Mouse (Mus musculus): ENCODE data around the gene Sez6l2. TPM values are rescaled to one million over a fixed set of nuclear protein-coding genes. Genes with fewer than 3 reads are reported as not detected.

Sez6l2 gene
- polyA plus RNA-seq, 1 experiment, result not detected

- 1% methylated on average over 10 of the region's 10 CpGs for WGBS
These were observed 65.7 kb downstream of the Sez6l2 start for GRCm38 (mm10) chr7:127016081-127016480.

DNA sequence TGATC, 65.9 kb downstream of the Sez6l2 start, which contains the start of gene Pagr1b:
Gene Pagr1b, minus strand, starts transcription at position 4 of the 5 bp plus-strand sequence.
- peak within 1 kb of the TSS; percentile 91 for H3K4me3 ChIP-seq (ENCODE audit: insufficient read depth, low read depth, low read length)
- no peak for TF ChIP-seq POLR2A (IDR thresholded peaks at IDR 0.05; ENCODE audit: insufficient read depth, low read depth, low read length)
- no peak for TF ChIP-seq CTCF (IDR thresholded peaks at IDR 0.05; ENCODE audit: insufficient read depth, low read depth, low read length)
- H3K4me1 ChIP-seq (ENCODE audit: control insufficient read depth, insufficient read depth, low read length), result peaks cover 56% of the 10 kb centered on the region
- peak within 1 kb of the TSS; percentile 94 for H3K27ac ChIP-seq (ENCODE audit: insufficient read depth, low read depth, low read length)

More at GRCm38 (mm10) chr7:127016081-127016480, 65.7 kb downstream of the Sez6l2 start:
- Histone ChIP-seq H3K4me3 (ENCODE audit: insufficient read depth, low read depth, low read length) (peak overlapping the region; percentile 91), H3K4me1 (ENCODE audit: control insufficient read depth, insufficient read depth, low read length) (peaks cover 54% of the 10 kb centered on the region), H3K27ac (ENCODE audit: insufficient read depth, low read depth, low read length) (peak overlapping the region; percentile 94)
- no peak for TF ChIP-seq POLR2A (IDR thresholded peaks at IDR 0.05; ENCODE audit: insufficient read depth, low read depth, low read length)
- no peak for TF ChIP-seq CTCF (IDR thresholded peaks at IDR 0.05; ENCODE audit: insufficient read depth, low read depth, low read length)

- WGBS, result 0% methylated on average over 22 of the region's 22 CpGs
- TF ChIP-seq CTCF (IDR thresholded peaks at IDR 0.05; ENCODE audit: insufficient read depth, low read depth, low read length) (no peak), POLR2A (IDR thresholded peaks at IDR 0.05; ENCODE audit: insufficient read depth, low read depth, low read length) (no peak)
- peaks cover 58% of the 10 kb centered on the region for H3K4me1 ChIP-seq (ENCODE audit: control insufficient read depth, insufficient read depth, low read length)
These were observed 66.1 kb downstream of the Sez6l2 start for GRCm38 (mm10) chr7:127016486-127016938.

GRCm38 (mm10) chr7:127016971-127017949, 66.9 kb downstream of the Sez6l2 start, which contains the start of gene Pagr1a:
TSS of gene Pagr1a (minus strand) at chr7:127017352.
- peak within 1 kb of the TSS; percentile 94 for H3K27ac ChIP-seq (ENCODE audit: insufficient read depth, low read depth, low read length)
- H3K4me1 ChIP-seq (ENCODE audit: control insufficient read depth, insufficient read depth, low read length), result peaks cover 62% of the 10 kb centered on the region
- TF ChIP-seq POLR2A (IDR thresholded peaks at IDR 0.05; ENCODE audit: insufficient read depth, low read depth, low read length), result peak; percentile 78
- TF ChIP-seq CTCF (IDR thresholded peaks at IDR 0.05; ENCODE audit: insufficient read depth, low read depth, low read length), result peak; percentile 95
- WGBS, result under 1% methylated on average over 39 of the region's 39 CpGs
- peak within 1 kb of the TSS; percentile 91 for H3K4me3 ChIP-seq (ENCODE audit: insufficient read depth, low read depth, low read length)

More at GRCm38 (mm10) chr7:127016486-127016938, 66.1 kb downstream of the Sez6l2 start:
- Histone ChIP-seq H3K4me3 (ENCODE audit: insufficient read depth, low read depth, low read length) (peak overlapping the region; percentile 91), H3K27ac (ENCODE audit: insufficient read depth, low read depth, low read length) (peak overlapping the region; percentile 94)

GRCm38 (mm10) chr7:127017950-127018345, 67.6 kb downstream of the Sez6l2 start:
- peaks cover 67% of the 10 kb centered on the region for H3K4me1 ChIP-seq (ENCODE audit: control insufficient read depth, insufficient read depth, low read length)

GRCm38 (mm10) chr7:127018416-127019305, 68.3 kb downstream of the Sez6l2 start:
- WGBS, result 82% methylated on average over 15 of the region's 15 CpGs
- Histone ChIP-seq H3K27ac (ENCODE audit: insufficient read depth, low read depth, low read length) (0 out of 2 replicates have a peak overlapping the region, but pooled peaks have one; percentile 6), H3K4me1 (ENCODE audit: control insufficient read depth, insufficient read depth, low read length) (peaks cover 70% of the 10 kb centered on the region), H3K4me3 (ENCODE audit: insufficient read depth, low read depth, low read length) (peak overlapping the region; percentile 61; the same call in 1 of the 2 replicates)
- no peak for TF ChIP-seq CTCF (IDR thresholded peaks at IDR 0.05; ENCODE audit: insufficient read depth, low read depth, low read length)
- TF ChIP-seq POLR2A (IDR thresholded peaks at IDR 0.05; ENCODE audit: insufficient read depth, low read depth, low read length), result no peak

More at GRCm38 (mm10) chr7:127017950-127018345, 67.6 kb downstream of the Sez6l2 start:
- no peak overlapping the region for H3K4me3 ChIP-seq (ENCODE audit: insufficient read depth, low read depth, low read length)
- 0 out of 2 replicates have a peak overlapping the region, but pooled peaks have one; percentile 6 for H3K27ac ChIP-seq (ENCODE audit: insufficient read depth, low read depth, low read length)
- 28% methylated on average over 6 of the region's 6 CpGs for WGBS
- no peak for TF ChIP-seq CTCF (IDR thresholded peaks at IDR 0.05; ENCODE audit: insufficient read depth, low read depth, low read length)
- no peak for TF ChIP-seq POLR2A (IDR thresholded peaks at IDR 0.05; ENCODE audit: insufficient read depth, low read depth, low read length)

- peaks cover 70% of the 10 kb centered on the region for H3K4me1 ChIP-seq (ENCODE audit: control insufficient read depth, insufficient read depth, low read length)
- no peak for TF ChIP-seq POLR2A (IDR thresholded peaks at IDR 0.05; ENCODE audit: insufficient read depth, low read depth, low read length)
- no peak for TF ChIP-seq CTCF (IDR thresholded peaks at IDR 0.05; ENCODE audit: insufficient read depth, low read depth, low read length)
- WGBS, result 57% methylated on average over 14 of the region's 14 CpGs
- H3K4me3 ChIP-seq (ENCODE audit: insufficient read depth, low read depth, low read length), result peak overlapping the region; percentile 61
- H3K27ac ChIP-seq (ENCODE audit: insufficient read depth, low read depth, low read length), result peak overlapping the region; percentile 56; the same call in 1 of the 2 replicates
These were observed 69.1 kb downstream of the Sez6l2 start for GRCm38 (mm10) chr7:127019306-127019960.

DNA sequence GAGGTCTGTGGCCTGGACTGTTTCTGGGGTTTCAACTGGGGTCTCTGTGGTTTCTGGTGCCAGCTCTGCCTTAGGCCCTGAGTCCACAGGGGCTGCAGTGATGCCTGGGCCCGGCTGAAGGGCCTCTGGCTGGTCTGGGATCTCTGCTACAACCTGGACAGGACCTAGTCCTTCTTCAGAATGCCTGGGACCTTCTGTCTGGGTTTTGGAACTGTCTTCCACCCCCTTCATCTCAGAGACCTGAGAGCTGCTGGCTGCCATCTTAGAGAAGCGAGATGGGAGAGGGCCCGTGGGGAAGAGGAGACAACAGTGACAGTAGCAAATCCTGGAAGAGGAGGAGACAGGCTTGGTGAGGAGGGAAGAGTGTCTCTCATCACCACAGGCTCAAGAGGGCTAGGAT, 69.7 kb downstream of the Sez6l2 start:
- WGBS, result 36% methylated on average over 3 of the region's 3 CpGs
- no peak for TF ChIP-seq POLR2A (IDR thresholded peaks at IDR 0.05; ENCODE audit: insufficient read depth, low read depth, low read length)
- no peak for TF ChIP-seq CTCF (IDR thresholded peaks at IDR 0.05; ENCODE audit: insufficient read depth, low read depth, low read length)
- peak overlapping the region; percentile 61 for H3K4me3 ChIP-seq (ENCODE audit: insufficient read depth, low read depth, low read length)
- H3K4me1 ChIP-seq (ENCODE audit: control insufficient read depth, insufficient read depth, low read length), result peaks cover 71% of the 10 kb centered on the region
- H3K27ac ChIP-seq (ENCODE audit: insufficient read depth, low read depth, low read length), result peak overlapping the region; percentile 56

Other genes with a start within 250 kb of the Sez6l2 start
- gene Coro1a, start 242.8 kb upstream of the Sez6l2 start, polyA plus RNA-seq (2012; ENCODE audit: insufficient read depth, insufficient read length, low replicate concordance, missing spikeins), result 309 and 598 TPM in 2 replicates
- gene Mapk3, start 191.0 kb upstream of the Sez6l2 start, polyA plus RNA-seq (2012; ENCODE audit: insufficient read depth, insufficient read length, low replicate concordance, missing spikeins), result 208 and 343 TPM in 2 replicates
- not detected in 2 replicates for gene Gdpd3, start 184.2 kb upstream of the Sez6l2 start, polyA plus RNA-seq (2012; ENCODE audit: insufficient read depth, insufficient read length, low replicate concordance, missing spikeins)
- gene Ypel3, start 173.6 kb upstream of the Sez6l2 start, polyA plus RNA-seq (2012; ENCODE audit: insufficient read depth, insufficient read length, low replicate concordance, missing spikeins), result not detected in 2 replicates
- gene Tbx6, start 169.1 kb upstream of the Sez6l2 start, polyA plus RNA-seq (2012; ENCODE audit: insufficient read depth, insufficient read length, low replicate concordance, missing spikeins), result not detected in 2 replicates
- not detected in 2 replicates for gene Ppp4c, start 158.1 kb upstream of the Sez6l2 start, polyA plus RNA-seq (2012; ENCODE audit: insufficient read depth, insufficient read length, low replicate concordance, missing spikeins)
- gene Fam57b, start 152.9 kb upstream of the Sez6l2 start, polyA plus RNA-seq (2012; ENCODE audit: insufficient read depth, insufficient read length, low replicate concordance, missing spikeins), result not detected in 2 replicates
- not detected in 2 replicates for gene 4930451I11Rik, start 118.9 kb upstream of the Sez6l2 start, polyA plus RNA-seq (2012; ENCODE audit: insufficient read depth, insufficient read length, low replicate concordance, missing spikeins)
- gene Doc2a, start 103.1 kb upstream of the Sez6l2 start, polyA plus RNA-seq (2012; ENCODE audit: insufficient read depth, insufficient read length, low replicate concordance, missing spikeins), result not detected in 2 replicates
- not detected in 2 replicates for gene Hirip3, start 88.6 kb upstream of the Sez6l2 start, polyA plus RNA-seq (2012; ENCODE audit: insufficient read depth, insufficient read length, low replicate concordance, missing spikeins)
- gene Ino80e, start 88.2 kb upstream of the Sez6l2 start, polyA plus RNA-seq (2012; ENCODE audit: insufficient read depth, insufficient read length, low replicate concordance, missing spikeins), result not detected in 2 replicates
- not detected in 2 replicates for gene Taok2, start 65.9 kb upstream of the Sez6l2 start, polyA plus RNA-seq (2012; ENCODE audit: insufficient read depth, insufficient read length, low replicate concordance, missing spikeins)
- gene Tmem219, start 27.6 kb upstream of the Sez6l2 start, polyA plus RNA-seq (2012; ENCODE audit: insufficient read depth, insufficient read length, low replicate concordance, missing spikeins), result not detected in 2 replicates
- gene Kctd13, start 21.7 kb upstream of the Sez6l2 start, polyA plus RNA-seq (2012; ENCODE audit: insufficient read depth, insufficient read length, low replicate concordance, missing spikeins), result not detected in 2 replicates
- gene Asphd1, start 981 bp upstream of the Sez6l2 start, polyA plus RNA-seq (2012; ENCODE audit: insufficient read depth, insufficient read length, low replicate concordance, missing spikeins), result not detected in 2 replicates
- 241 TPM in 1 of 2 replicates, not detected in the other for gene Cdipt, start 25.4 kb downstream of the Sez6l2 start, polyA plus RNA-seq (2012; ENCODE audit: insufficient read depth, insufficient read length, low replicate concordance, missing spikeins)
- not detected in 2 replicates for gene Cdiptos, start 25.5 kb downstream of the Sez6l2 start, polyA plus RNA-seq (2012; ENCODE audit: insufficient read depth, insufficient read length, low replicate concordance, missing spikeins)
- gene Mvp, start 64.1 kb downstream of the Sez6l2 start, polyA plus RNA-seq (2012; ENCODE audit: insufficient read depth, insufficient read length, low replicate concordance, missing spikeins), result not detected in 2 replicates
- gene Pagr1b, start 65.9 kb downstream of the Sez6l2 start, polyA plus RNA-seq (2012; ENCODE audit: insufficient read depth, insufficient read length, low replicate concordance, missing spikeins), result not detected in 2 replicates
- not detected in 2 replicates for gene Pagr1a, start 66.8 kb downstream of the Sez6l2 start, polyA plus RNA-seq (2012; ENCODE audit: insufficient read depth, insufficient read length, low replicate concordance, missing spikeins)
- gene Gm42742, start 70.5 kb downstream of the Sez6l2 start, polyA plus RNA-seq (2012; ENCODE audit: insufficient read depth, insufficient read length, low replicate concordance, missing spikeins), result not detected in 2 replicates
- gene Prrt2, start 70.6 kb downstream of the Sez6l2 start, polyA plus RNA-seq (2012; ENCODE audit: insufficient read depth, insufficient read length, low replicate concordance, missing spikeins), result not detected in 2 replicates
- gene Maz, start 76.5 kb downstream of the Sez6l2 start, polyA plus RNA-seq (2012; ENCODE audit: insufficient read depth, insufficient read length, low replicate concordance, missing spikeins), result 437 and 572 TPM in 2 replicates
- not detected in 2 replicates for gene Kif22, start 91.9 kb downstream of the Sez6l2 start, polyA plus RNA-seq (2012; ENCODE audit: insufficient read depth, insufficient read length, low replicate concordance, missing spikeins)
- not detected in 2 replicates for gene Zg16, start 136.8 kb downstream of the Sez6l2 start, polyA plus RNA-seq (2012; ENCODE audit: insufficient read depth, insufficient read length, low replicate concordance, missing spikeins)
- not detected in 2 replicates for gene AI467606, start 140.8 kb downstream of the Sez6l2 start, polyA plus RNA-seq (2012; ENCODE audit: insufficient read depth, insufficient read length, low replicate concordance, missing spikeins)
- not detected in 2 replicates for gene Qprt, start 171.7 kb downstream of the Sez6l2 start, polyA plus RNA-seq (2012; ENCODE audit: insufficient read depth, insufficient read length, low replicate concordance, missing spikeins)
- not detected in 2 replicates for gene Spn, start 187.3 kb downstream of the Sez6l2 start, polyA plus RNA-seq (2012; ENCODE audit: insufficient read depth, insufficient read length, low replicate concordance, missing spikeins)
- not detected in 2 replicates for gene Cd2bp2, start 245.5 kb downstream of the Sez6l2 start, polyA plus RNA-seq (2012; ENCODE audit: insufficient read depth, insufficient read length, low replicate concordance, missing spikeins)